Mouse (Mus musculus): Measurements from ENCODE around the gene Rpl23a.

DNA sequence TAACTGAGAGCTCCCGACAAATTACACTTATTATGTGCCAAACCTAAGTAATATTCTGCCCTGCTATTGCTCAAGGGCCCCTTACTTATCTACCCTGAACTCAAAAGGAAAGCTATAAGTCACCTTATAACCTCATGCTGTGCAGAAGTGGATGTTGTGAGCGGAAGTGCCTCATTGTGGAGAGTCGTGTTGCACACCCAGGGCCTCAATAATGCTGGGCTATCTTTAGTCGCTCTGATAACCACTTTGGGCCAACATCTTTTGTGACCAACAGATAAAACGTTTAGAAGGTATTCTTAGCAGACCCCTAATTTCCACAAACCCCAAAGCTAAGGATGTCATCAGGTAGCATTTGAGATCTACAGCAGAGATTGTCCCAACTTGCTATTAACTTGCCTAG lies 42.7 kb downstream of the Rpl23a start:
- TF ChIP-seq POLR2A (IDR thresholded peaks at IDR 0.05; ENCODE audit: control insufficient read depth, extremely low read depth, insufficient read depth, low read length, poor library complexity) (no peak), CTCF (IDR thresholded peaks at IDR 0.05; ENCODE audit: borderline replicate concordance, control insufficient read depth, extremely low read depth, insufficient read depth, low read length, poor library complexity) (no peak)

Measured in thymus, adult 2 months (tissue).